Mouse (Mus musculus) c-Kit-positive CD71-negative TER-119-negative erythroid progenitor cells, embryonic 14.5 days (primary cell): ENCODE results near the gene Esp4.
"Not testable (repeated sequence)": the region's sequence is repeated elsewhere in the genome, so short reads cannot be mapped to it uniquely, and the experiment has no call there.

ENCODE experiments used
- DNase-seq: peaks from one replicate; pipeline ENCODE4 v3.0.0-alpha.2; 2013; ENCODE audit warnings: low read depth

Esp4 gene

DNA sequence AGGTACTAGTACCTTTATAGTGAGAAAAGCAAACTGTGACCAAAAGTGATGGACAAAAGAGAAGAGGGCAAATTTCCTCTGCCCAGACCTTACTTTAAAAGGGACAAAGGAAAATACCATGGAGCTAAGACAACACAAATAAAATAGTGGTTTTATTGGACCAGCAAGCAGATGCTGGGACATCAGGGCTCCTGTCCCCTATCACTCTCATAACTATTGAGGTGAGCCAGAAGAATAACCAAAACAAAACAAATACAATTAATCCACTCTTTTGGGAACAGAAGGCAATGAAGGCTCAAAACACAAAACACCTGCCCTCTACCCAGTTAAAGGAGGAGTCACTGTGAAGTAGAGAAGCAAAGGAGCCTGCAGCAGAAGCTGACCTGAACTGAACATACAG, at the start of gene Esp4:
Gene Esp4 (plus strand): TSS at position 301 of the 400 bp plus-strand sequence.
- no peak for DNase-seq

DNA sequence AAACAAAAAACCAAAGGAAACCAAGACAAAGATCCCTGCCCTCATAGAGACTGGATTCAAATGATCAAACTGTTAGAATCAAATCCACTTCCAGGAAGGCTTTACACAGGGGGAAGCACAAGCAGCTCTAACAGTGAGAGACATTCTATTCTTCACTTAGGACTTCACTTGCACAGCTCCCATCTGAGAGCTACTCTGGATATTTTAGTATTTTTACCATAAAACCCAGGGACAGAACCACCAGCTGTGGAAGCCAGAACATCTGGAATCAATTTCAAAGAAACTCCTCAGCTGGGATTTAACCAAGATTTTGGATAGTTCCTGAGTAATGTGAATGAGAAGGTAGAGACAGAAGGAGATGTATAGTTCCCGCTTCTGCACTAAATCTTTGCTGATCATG, 44.9 kb upstream of the Esp4 start:
- no peak for DNase-seq

DNA sequence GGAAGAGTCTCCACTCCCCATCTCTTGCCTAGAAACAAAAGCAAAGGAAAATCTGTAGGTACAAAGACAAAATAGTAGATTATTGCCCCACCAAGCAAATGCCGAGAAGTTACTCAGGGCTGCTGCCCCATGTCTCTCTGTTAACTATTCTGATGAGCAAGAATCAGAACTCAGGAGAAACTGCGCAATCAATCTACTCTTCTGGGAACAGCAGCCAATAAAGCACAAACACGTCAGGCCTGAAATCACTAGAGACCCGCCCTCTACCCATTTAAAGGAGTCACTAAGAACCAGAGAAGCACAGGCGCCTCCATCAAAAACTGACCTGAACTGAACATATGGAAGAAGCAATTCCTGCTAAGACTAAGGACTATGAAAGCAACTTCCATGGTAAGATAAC, 37.2 kb upstream of the Esp4 start, which contains the start of gene Esp6:
Gene Esp6 (plus strand): TSS at position 301 of the 400 bp plus-strand sequence.
- DNase-seq: no peak

DNA sequence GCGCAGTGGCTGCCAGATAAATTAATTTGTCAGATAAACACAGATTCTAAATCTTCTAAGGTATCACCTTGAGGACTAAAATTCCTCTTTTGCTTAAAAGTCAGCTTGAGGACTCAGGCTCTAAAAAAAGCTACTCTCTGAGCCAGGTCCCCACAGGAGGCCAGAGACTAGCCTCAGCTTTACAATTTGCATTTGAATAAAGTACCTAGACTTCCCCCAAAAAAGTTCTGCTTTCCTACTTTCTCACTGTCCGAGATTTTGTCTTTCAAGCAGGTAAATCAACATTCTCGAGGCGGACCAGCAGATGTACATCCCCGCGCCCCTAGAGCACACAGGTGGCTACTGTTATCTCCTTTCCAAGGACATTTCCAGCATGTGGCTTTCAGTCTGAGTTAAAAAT, 14.5 kb upstream of the Esp4 start:
- DNase-seq: not testable (repeated sequence)

DNA sequence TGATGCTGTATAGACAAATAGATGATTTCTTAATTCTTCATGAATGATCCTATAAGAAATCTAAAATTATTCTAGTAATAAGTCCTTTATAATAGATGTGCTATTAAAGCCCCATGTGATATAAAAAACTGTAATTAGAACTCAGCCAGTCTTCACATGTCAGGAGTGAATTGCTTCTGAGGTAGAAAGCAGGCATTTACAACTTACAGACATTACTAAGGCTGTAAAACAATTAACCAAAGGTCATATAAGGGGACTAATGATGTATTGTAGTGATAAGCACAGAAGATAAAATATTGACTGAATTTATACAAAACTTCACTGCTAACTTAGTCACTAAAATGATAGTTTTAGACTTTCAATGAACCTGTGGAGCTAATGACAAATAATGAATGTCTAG, 7.1 kb upstream of the Esp4 start:
- DNase-seq: no peak

DNA sequence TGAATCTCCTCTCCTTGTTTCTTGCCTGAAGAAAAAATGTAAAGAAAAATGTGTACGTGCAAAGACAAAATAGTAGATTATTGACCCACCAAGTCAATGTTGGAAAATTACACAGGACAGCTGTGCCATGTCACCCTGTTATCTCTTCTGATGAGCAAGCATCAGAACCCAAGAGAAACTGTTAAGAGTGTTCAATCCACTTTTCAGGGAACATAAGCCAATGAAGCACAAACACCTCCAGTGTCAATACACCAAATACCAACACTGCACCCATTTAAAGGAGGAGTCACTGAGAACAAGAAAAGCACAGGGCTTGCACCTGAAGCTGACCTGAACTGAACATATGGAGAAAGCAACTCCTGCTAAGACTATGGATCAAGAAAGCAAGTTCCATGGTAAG, 33.4 kb downstream of the Esp4 start, which contains the start of gene Esp3:
Gene Esp3 (plus strand): TSS at position 301 of the 400 bp plus-strand sequence.
- DNase-seq: not testable (repeated sequence)
